Mouse (Mus musculus) megakaryocyte, adult 5-6 weeks (primary cell): Measurements from ENCODE around the gene Rfk. TPM values are rescaled to one million over a fixed set of nuclear protein-coding genes. Genes with fewer than 3 reads are reported as not detected.

Experiments
- ATAC-seq: 2 replicates; pipeline ENCODE4 v1.8.0; 2016; ENCODE audit warnings: mild to moderate bottlenecking, inconsistent platforms; ENCODE audit not compliant: poor library complexity, severe bottlenecking
- total RNA-seq, 2 experiments: library from RNA; stranded (forward) in 1 of 2; stranded (reverse) in 1 of 2; fragments of 153-499, 151-499 nt in 1 of 2; fragments of 221-1000, 200-1000 nt in 1 of 2; gene quantifications; 2 replicates each; pipeline versions ENCODE4 v1.2.3 to v1.2.4; 2015 to 2017

The Rfk gene
- 70.7 and 70.8 TPM in 2 replicates for total RNA-seq (2015)
- 24.0 and 26.4 TPM in 2 replicates for total RNA-seq (2017)

- ATAC-seq: peak; percentile 98
Observed at GRCm38 (mm10) chr19:17393841-17394591, at the start of gene Rfk. TSS of gene Rfk (plus strand) at chr19:17394043.

- peak; percentile 93 for ATAC-seq
Observed at GRCm38 (mm10) chr19:17344881-17345280, 49.0 kb upstream of the Rfk start.

- no peak for ATAC-seq
Observed at GRCm38 (mm10) chr19:17346716-17347474, 46.9 kb upstream of the Rfk start.

- ATAC-seq: peak; percentile 64
Observed at GRCm38 (mm10) chr19:17347852-17348251, 46.0 kb upstream of the Rfk start.

GRCm38 (mm10) chr19:17353727-17354126, 40.1 kb upstream of the Rfk start:
- no peak for ATAC-seq

GRCm38 (mm10) chr19:17354362-17354761, 39.5 kb upstream of the Rfk start:
- ATAC-seq: no peak

GRCm38 (mm10) chr19:17354797-17355196, 39.0 kb upstream of the Rfk start:
- ATAC-seq: no peak

- no peak for ATAC-seq
Observed at GRCm38 (mm10) chr19:17355361-17355760, 38.5 kb upstream of the Rfk start.

- ATAC-seq: peak; percentile 61
Observed at GRCm38 (mm10) chr19:17355950-17356867, 37.6 kb upstream of the Rfk start.

- no peak for ATAC-seq
Observed at GRCm38 (mm10) chr19:17356932-17357331, 36.9 kb upstream of the Rfk start.

- ATAC-seq: no peak
Observed at GRCm38 (mm10) chr19:17357391-17357790, 36.5 kb upstream of the Rfk start.

- peak; percentile 68 for ATAC-seq
Observed at GRCm38 (mm10) chr19:17359315-17359890, 34.4 kb upstream of the Rfk start.

GRCm38 (mm10) chr19:17361181-17361580, 32.7 kb upstream of the Rfk start:
- ATAC-seq: peak; percentile 23; the same call in 1 of the 2 replicates

- peak; percentile 73 for ATAC-seq
Observed at GRCm38 (mm10) chr19:17364741-17365140, 29.1 kb upstream of the Rfk start.

- ATAC-seq: no peak
Observed at GRCm38 (mm10) chr19:17366364-17367090, 27.3 kb upstream of the Rfk start.

- no peak for ATAC-seq
Observed at GRCm38 (mm10) chr19:17368557-17368956, 25.3 kb upstream of the Rfk start.

- ATAC-seq: no peak
Observed at GRCm38 (mm10) chr19:17369581-17369980, 24.3 kb upstream of the Rfk start.

- ATAC-seq: no peak
Observed at GRCm38 (mm10) chr19:17372701-17373100, 21.1 kb upstream of the Rfk start, which contains the start of gene Gcnt1. TSS of gene Gcnt1 (minus strand) at chr19:17372844.

- no peak for ATAC-seq
Observed at GRCm38 (mm10) chr19:17378845-17379244, 15.0 kb upstream of the Rfk start.

GRCm38 (mm10) chr19:17380549-17380948, 13.3 kb upstream of the Rfk start:
- ATAC-seq: no peak
